Mouse (Mus musculus) liver, postnatal 0 days (tissue): ENCODE results near the gene Rapgef2. TPM values are rescaled to one million over a fixed set of nuclear protein-coding genes. Genes with fewer than 3 reads are reported as not detected.

Experiments used
- ATAC-seq: fragments of 200-750 bp; cut with Nextera tagmentation; 2 replicates; pipeline ENCODE4 v1.8.0; 2017; ENCODE audit warnings: mild to moderate bottlenecking, moderate library complexity
- DNase-seq: peaks from one replicate; pipeline ENCODE4 v3.0.0-alpha.2; 2016
- H3K27ac ChIP-seq: fragments of 300-500 bp; sonication (generic); 2 replicates; pipeline ENCODE4 v1.5.1; 2014; ENCODE audit warnings: antibody characterized with exemption, moderate library complexity, mild to moderate bottlenecking, low read depth
- H3K27me3 ChIP-seq: fragments of 300-500 bp; sonication (generic); 2 replicates; pipeline ENCODE4 v1.6.1; 2014; ENCODE audit warnings: low read length, control low read depth, mixed read lengths; ENCODE audit not compliant: insufficient read depth
- H3K36me3 ChIP-seq: fragments of 300-500 bp; sonication (generic); replicated peaks from 2 replicates; pipeline ENCODE4 v1.6.1; 2014; ENCODE audit warnings: mild to moderate bottlenecking, control low read depth, low read length, moderate library complexity, mixed read lengths; ENCODE audit not compliant: insufficient read depth
- H3K4me1 ChIP-seq: fragments of 300-500 bp; sonication (generic); 2 replicates; pipeline ENCODE4 v1.6.1; 2014; ENCODE audit warnings: antibody characterized with exemption, mild to moderate bottlenecking, control low read depth; ENCODE audit not compliant: insufficient read depth
- H3K4me2 ChIP-seq: fragments of 300-500 bp; sonication (generic); 2 replicates; pipeline ENCODE4 v1.6.1; 2014; ENCODE audit warnings: low read depth, mild to moderate bottlenecking, low read length, moderate library complexity, mixed read lengths
- H3K4me3 ChIP-seq: fragments of 300-500 bp; sonication (generic); 2 replicates; pipeline ENCODE4 v1.5.1; 2014; ENCODE audit warnings: low read depth, low read length
- H3K9ac ChIP-seq: fragments of 300-500 bp; sonication (generic); replicated peaks from 2 replicates; pipeline ENCODE4 v1.6.1; 2014; ENCODE audit warnings: mild to moderate bottlenecking, moderate library complexity
- H3K9me3 ChIP-seq: fragments of 300-500 bp; sonication (generic); 2 replicates; pipeline ENCODE4 v1.6.1; 2016; ENCODE audit warnings: mild to moderate bottlenecking, control low read depth, low read length, mixed read lengths
- CTCF ChIP-seq: sonication (generic); IDR thresholded peaks from 2 replicates; pipeline ENCODE4 v1.5.1; 2016; ENCODE audit warnings: antibody characterized with exemption, low read depth
- EP300 ChIP-seq: IDR thresholded peaks from 2 replicates; pipeline ENCODE4 v1.6.1; 2016; ENCODE audit warnings: antibody characterized with exemption, low read depth, mild to moderate bottlenecking
- WGBS: fragments of 180-500 bp; shearing (Covaris S2); extraction: QIAGEN DNeasy Blood & Tissue Kit; methylation state at CpG from one replicate; pipeline ENCODE4 v1.1.7; 2014; ENCODE audit not compliant: insufficient replicate concordance; 5-methylcytosine and 5-hydroxymethylcytosine counted together
- polyA plus RNA-seq: library from polyadenylated mRNA; unstranded; fragments of >200 nt; fragmentation: Nextera tagmentation; extraction: Ambion mirVana; gene quantifications from 2 replicates; pipeline ENCODE4 v1.2.1, GENCODE M21; 2015

The Rapgef2 gene
- polyA plus RNA-seq, 1 experiment from 2014 or later: 1.8 TPM

- no peak overlapping the region for H3K9ac ChIP-seq
- no peaks in the 10 kb centered on the region for H3K9me3 ChIP-seq
- ATAC-seq (no peak), DNase-seq (no peak)
- 48% methylated on average over 3 of the region's 3 CpGs for WGBS
- H3K27ac ChIP-seq: no peak overlapping the region
- no peaks in the 10 kb centered on the region for H3K27me3 ChIP-seq
- no peak overlapping the region for H3K4me2 ChIP-seq
- H3K4me3 ChIP-seq: no peak overlapping the region
- peaks cover 14% of the 10 kb centered on the region for H3K4me1 ChIP-seq
- peak; percentile 25; the same call in 1 of the 2 replicates for TF ChIP-seq CTCF
- TF ChIP-seq EP300: no peak
- no peaks in the 10 kb centered on the region; the same call in 1 of the 2 replicates for H3K36me3 ChIP-seq
Measured at GRCm38 (mm10) chr3:79205112-79205511, 81.2 kb downstream of the Rapgef2 start.

DNA sequence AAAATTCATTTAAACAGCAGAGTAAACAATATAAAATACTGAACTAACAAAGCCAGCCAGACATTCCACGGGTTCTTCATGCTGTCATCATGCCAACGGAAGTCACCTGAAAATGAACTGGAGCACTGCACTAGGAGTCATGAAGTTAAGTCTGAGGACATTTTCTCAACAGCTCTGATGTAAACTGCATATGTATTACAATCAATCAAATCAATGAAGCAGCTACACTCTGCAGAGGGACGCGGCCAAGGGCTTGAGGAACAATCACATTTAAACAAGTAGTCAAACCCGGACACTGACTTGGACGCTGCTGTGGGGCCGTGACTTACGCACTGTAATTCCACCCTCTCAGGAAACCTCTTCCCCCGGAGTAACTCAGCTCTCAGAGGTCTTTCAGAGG, 82.1 kb downstream of the Rapgef2 start:
- H3K27me3 ChIP-seq: no peaks in the 10 kb centered on the region
- WGBS: 73% methylated on average over 9 of the region's 9 CpGs
- ATAC-seq: no peak
- H3K4me3 ChIP-seq: no peak overlapping the region
- H3K9ac ChIP-seq: no peak overlapping the region
- DNase-seq: no peak
- H3K9me3 ChIP-seq: no peaks in the 10 kb centered on the region
- no peaks in the 10 kb centered on the region; the same call in 1 of the 2 replicates for H3K36me3 ChIP-seq
- H3K4me1 ChIP-seq: peaks cover 14% of the 10 kb centered on the region
- no peak for TF ChIP-seq CTCF
- TF ChIP-seq EP300: no peak
- H3K4me2 ChIP-seq: no peak overlapping the region
- H3K27ac ChIP-seq: no peak overlapping the region

- ATAC-seq: no peak
- WGBS: 75% methylated on average over 5 of the region's 5 CpGs
- no peak overlapping the region for H3K9ac ChIP-seq
Measured at GRCm38 (mm10) chr3:79203821-79204220, 82.5 kb downstream of the Rapgef2 start.

GRCm38 (mm10) chr3:79203178-79203577, 83.1 kb downstream of the Rapgef2 start:
- DNase-seq: peak; percentile 61
- no peaks in the 10 kb centered on the region for H3K27me3 ChIP-seq
- no peak overlapping the region for H3K9ac ChIP-seq
- H3K4me3 ChIP-seq: no peak overlapping the region
- ATAC-seq: peak; percentile 73
- no peaks in the 10 kb centered on the region for H3K9me3 ChIP-seq
- H3K4me2 ChIP-seq: peak overlapping the region; percentile 41; the same call in 1 of the 2 replicates
- TF ChIP-seq EP300 (peak; percentile 86), CTCF (no peak)
- WGBS: 41% methylated on average over 3 of the region's 3 CpGs
- 0 out of 2 replicates have a peak overlapping the region, but pooled peaks have one; percentile 23 for H3K27ac ChIP-seq
- H3K4me1 ChIP-seq: peaks cover 14% of the 10 kb centered on the region
- H3K36me3 ChIP-seq: no peaks in the 10 kb centered on the region; the same call in 1 of the 2 replicates

More at GRCm38 (mm10) chr3:79203821-79204220, 82.5 kb downstream of the Rapgef2 start:
- no peak for DNase-seq
- TF ChIP-seq CTCF: no peak
- TF ChIP-seq EP300: no peak
- H3K4me3 ChIP-seq: no peak overlapping the region
- peaks cover 14% of the 10 kb centered on the region for H3K4me1 ChIP-seq
- no peak overlapping the region for H3K27ac ChIP-seq
- H3K4me2 ChIP-seq: no peak overlapping the region
- H3K36me3 ChIP-seq: no peaks in the 10 kb centered on the region; the same call in 1 of the 2 replicates
- no peaks in the 10 kb centered on the region for H3K9me3 ChIP-seq
- H3K27me3 ChIP-seq: no peaks in the 10 kb centered on the region

GRCm38 (mm10) chr3:79202275-79203153, 83.8 kb downstream of the Rapgef2 start:
- ATAC-seq (peak; percentile 74), DNase-seq (peak; percentile 70)
- WGBS: 31% methylated on average over 11 of the region's 11 CpGs
- Histone ChIP-seq H3K4me3 (no peak overlapping the region), H3K9me3 (no peaks in the 10 kb centered on the region), H3K9ac (no peak overlapping the region), H3K4me1 (peaks cover 14% of the 10 kb centered on the region), H3K27me3 (no peaks in the 10 kb centered on the region), H3K27ac (0 out of 2 replicates have a peak overlapping the region, but pooled peaks have one; percentile 23), H3K4me2 (peak overlapping the region; percentile 41), H3K36me3 (no peaks in the 10 kb centered on the region; the same call in 1 of the 2 replicates)
- TF ChIP-seq CTCF: peak; percentile 90
- TF ChIP-seq EP300: no peak

DNA sequence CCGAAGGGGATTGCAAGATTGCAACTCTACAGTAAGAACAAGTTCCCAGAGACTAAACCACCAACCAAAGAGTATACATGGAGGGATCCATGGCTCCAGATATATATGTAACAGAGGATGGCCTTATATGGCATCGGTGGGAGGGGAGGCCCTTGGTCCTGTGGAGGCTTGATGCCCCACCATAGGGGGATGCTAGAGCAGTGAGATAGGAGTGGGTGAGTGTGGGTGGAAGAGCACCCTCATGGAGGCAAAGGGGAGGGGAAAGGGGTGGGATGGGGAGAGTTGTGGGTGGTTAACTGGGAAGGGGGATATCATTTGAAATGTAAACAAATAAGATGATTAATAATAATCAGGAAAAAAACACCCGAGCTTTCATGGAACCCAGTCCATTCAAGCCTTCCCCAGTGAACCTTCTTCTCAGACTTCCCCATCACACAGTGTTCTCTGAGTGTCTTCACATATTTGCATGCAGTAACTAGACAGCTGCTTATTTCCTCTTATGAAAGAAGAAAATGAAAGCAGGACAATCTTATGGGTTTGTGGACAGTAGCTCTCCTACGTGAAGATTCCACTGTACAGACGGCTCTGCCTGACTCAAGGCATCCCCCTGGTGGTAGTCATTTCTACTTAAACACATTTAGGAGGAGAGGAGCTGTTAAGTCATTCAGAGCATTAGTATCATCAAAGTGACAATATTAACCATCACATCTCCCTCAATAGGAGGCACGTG, 89.4 kb downstream of the Rapgef2 start:
- DNase-seq (no peak), ATAC-seq (peak; percentile 68)
- H3K9me3 ChIP-seq: no peaks in the 10 kb centered on the region
- H3K27ac ChIP-seq: no peak overlapping the region
- H3K4me3 ChIP-seq: no peak overlapping the region
- no peak overlapping the region for H3K9ac ChIP-seq
- H3K4me1 ChIP-seq: peaks cover 6% of the 10 kb centered on the region
- H3K4me2 ChIP-seq: no peak overlapping the region
- 0 out of 2 replicates have a peak, but pooled peaks cover 5% of the 10 kb centered on the region for H3K36me3 ChIP-seq
- no peaks in the 10 kb centered on the region for H3K27me3 ChIP-seq
- WGBS: 38% methylated on average over 6 of the region's 6 CpGs
- TF ChIP-seq CTCF: peak; percentile 87
- no peak for TF ChIP-seq EP300
